Mouse (Mus musculus): ENCODE measurements at regions not wholly inside any gene's neighbourhood (a gene's known extent, or its start where the extent isn't known, plus 50 kb on each side); places are given as distances from the start of the nearest gene placed in this dataset.

- no peaks in the 10 kb centered on the region for H3K36me3 ChIP-seq (ENCODE audit: control insufficient read depth, insufficient read depth, low read length)
- 78% methylated on average over 2 of the region's 2 CpGs for WGBS
- no peak for TF ChIP-seq POLR2A (IDR thresholded peaks at IDR 0.05; ENCODE audit: extremely low read depth, insufficient read depth, low read length)
- no peak for TF ChIP-seq CTCF (IDR thresholded peaks at IDR 0.05; ENCODE audit: low read depth, low read length)
- no peak overlapping the region for H3K4me3 ChIP-seq (ENCODE audit: insufficient read depth, low read depth, low read length)
- H3K9ac ChIP-seq (ENCODE audit: low read depth, low read length) = no peak overlapping the region
- DNase-seq (ENCODE audit: extremely low read depth, low read depth, low spot score) = no peak
- no peaks in the 10 kb centered on the region for H3K4me1 ChIP-seq (ENCODE audit: control insufficient read depth, insufficient read depth, low read length)
- no peaks in the 10 kb centered on the region for H3K27me3 ChIP-seq (ENCODE audit: control insufficient read depth, insufficient read depth, low read length)
- H3K27ac ChIP-seq (replicated peaks; ENCODE audit: insufficient read depth, low read depth, low read length) = no peak overlapping the region
- no peaks in the 10 kb centered on the region for H3K79me2 ChIP-seq (ENCODE audit: control insufficient read depth, insufficient read depth, low read length)
Observed at GRCm38 (mm10) chr3:149496122-149496521, 505.8 kb upstream of the Adgrl2 start.

GRCm38 (mm10) chr3:149488147-149488546, 497.8 kb upstream of the Adgrl2 start:
- Histone ChIP-seq H3K27ac (replicated peaks; ENCODE audit: insufficient read depth, low read depth, low read length) (no peak overlapping the region), H3K9ac (ENCODE audit: low read depth, low read length) (no peak overlapping the region), H3K4me1 (ENCODE audit: control insufficient read depth, insufficient read depth, low read length) (no peaks in the 10 kb centered on the region), H3K79me2 (ENCODE audit: control insufficient read depth, insufficient read depth, low read length) (no peaks in the 10 kb centered on the region), H3K27me3 (ENCODE audit: control insufficient read depth, insufficient read depth, low read length) (no peaks in the 10 kb centered on the region), H3K4me3 (ENCODE audit: insufficient read depth, low read depth, low read length) (no peak overlapping the region), H3K36me3 (ENCODE audit: control insufficient read depth, insufficient read depth, low read length) (no peaks in the 10 kb centered on the region)
- WGBS = 90% methylated on average over 4 of the region's 4 CpGs
- no peak for TF ChIP-seq POLR2A (IDR thresholded peaks at IDR 0.05; ENCODE audit: extremely low read depth, insufficient read depth, low read length)
- TF ChIP-seq CTCF (IDR thresholded peaks at IDR 0.05; ENCODE audit: low read depth, low read length) = no peak
- DNase-seq (ENCODE audit: extremely low read depth, low read depth, low spot score) = no peak

DNA sequence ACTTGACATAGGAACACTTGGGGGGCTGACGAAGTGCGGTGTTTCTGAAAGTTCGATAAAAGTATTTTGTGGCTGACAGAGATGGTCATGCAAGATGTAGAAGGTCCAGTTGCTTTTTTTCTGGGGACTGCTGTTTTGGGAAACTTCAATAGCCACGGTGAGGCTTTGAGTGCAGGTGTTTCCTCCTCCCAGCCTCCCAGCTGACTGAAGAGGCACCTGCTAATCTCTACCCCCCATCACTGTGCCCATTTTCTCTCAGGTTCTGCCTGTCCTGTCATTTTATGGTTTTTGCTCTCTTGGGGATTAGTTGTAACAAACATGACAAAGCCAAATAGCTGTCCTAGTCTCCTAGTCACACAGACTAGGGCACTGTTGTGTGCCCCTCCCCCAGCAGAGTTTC, 495.1 kb upstream of the Adgrl2 start:
- no peak overlapping the region for H3K27ac ChIP-seq (replicated peaks; ENCODE audit: insufficient read depth, low read depth, low read length)
- no peak overlapping the region for H3K4me3 ChIP-seq (ENCODE audit: insufficient read depth, low read depth, low read length)
- H3K9ac ChIP-seq (ENCODE audit: low read depth, low read length) = no peak overlapping the region
- WGBS = 85% methylated on average over 4 of the region's 4 CpGs
- no peaks in the 10 kb centered on the region for H3K36me3 ChIP-seq (ENCODE audit: control insufficient read depth, insufficient read depth, low read length)
- H3K4me1 ChIP-seq (ENCODE audit: control insufficient read depth, insufficient read depth, low read length) = no peaks in the 10 kb centered on the region
- H3K27me3 ChIP-seq (ENCODE audit: control insufficient read depth, insufficient read depth, low read length) = no peaks in the 10 kb centered on the region
- no peak for TF ChIP-seq CTCF (IDR thresholded peaks at IDR 0.05; ENCODE audit: low read depth, low read length)
- no peak for DNase-seq (ENCODE audit: extremely low read depth, low read depth, low spot score)
- H3K79me2 ChIP-seq (ENCODE audit: control insufficient read depth, insufficient read depth, low read length) = no peaks in the 10 kb centered on the region

DNA sequence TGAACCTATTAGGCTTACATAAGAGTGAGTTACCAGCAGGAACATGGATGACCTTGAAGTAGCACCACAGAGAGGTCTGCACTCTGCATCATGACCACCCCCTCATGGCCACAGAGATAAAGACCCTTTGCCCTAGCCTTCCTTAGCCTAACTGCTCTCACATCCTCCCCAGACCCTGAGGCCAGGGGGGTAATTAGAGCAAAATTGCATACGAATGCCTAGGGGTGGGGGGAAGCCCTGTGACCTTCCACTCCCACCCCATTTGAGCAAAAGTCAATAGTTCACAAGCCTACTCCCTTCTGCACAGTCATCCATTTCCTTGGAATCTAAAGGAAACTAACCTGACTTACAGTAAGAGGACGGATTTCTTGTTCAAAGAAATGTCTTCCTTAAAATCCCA, 494.0 kb upstream of the Adgrl2 start:
- Histone ChIP-seq H3K27ac (replicated peaks; ENCODE audit: insufficient read depth, low read depth, low read length) (no peak overlapping the region), H3K79me2 (ENCODE audit: control insufficient read depth, insufficient read depth, low read length) (no peaks in the 10 kb centered on the region), H3K9ac (ENCODE audit: low read depth, low read length) (no peak overlapping the region), H3K27me3 (ENCODE audit: control insufficient read depth, insufficient read depth, low read length) (no peaks in the 10 kb centered on the region), H3K36me3 (ENCODE audit: control insufficient read depth, insufficient read depth, low read length) (no peaks in the 10 kb centered on the region), H3K4me1 (ENCODE audit: control insufficient read depth, insufficient read depth, low read length) (no peaks in the 10 kb centered on the region), H3K4me3 (ENCODE audit: insufficient read depth, low read depth, low read length) (no peak overlapping the region)
- 76% methylated on average over 2 of the region's 2 CpGs for WGBS
- DNase-seq (ENCODE audit: extremely low read depth, low read depth, low spot score) = no peak
- no peak for TF ChIP-seq CTCF (IDR thresholded peaks at IDR 0.05; ENCODE audit: low read depth, low read length)
- TF ChIP-seq POLR2A (IDR thresholded peaks at IDR 0.05; ENCODE audit: extremely low read depth, insufficient read depth, low read length) = no peak

GRCm38 (mm10) chr3:149476151-149476550, 485.8 kb upstream of the Adgrl2 start:
- no peak overlapping the region for H3K4me3 ChIP-seq (ENCODE audit: insufficient read depth, low read depth, low read length)
- TF ChIP-seq CTCF (IDR thresholded peaks at IDR 0.05; ENCODE audit: low read depth, low read length) = no peak
- TF ChIP-seq POLR2A (IDR thresholded peaks at IDR 0.05; ENCODE audit: extremely low read depth, insufficient read depth, low read length) = no peak
- H3K36me3 ChIP-seq (ENCODE audit: control insufficient read depth, insufficient read depth, low read length) = no peaks in the 10 kb centered on the region
- no peaks in the 10 kb centered on the region for H3K27me3 ChIP-seq (ENCODE audit: control insufficient read depth, insufficient read depth, low read length)
- no peaks in the 10 kb centered on the region for H3K79me2 ChIP-seq (ENCODE audit: control insufficient read depth, insufficient read depth, low read length)
- H3K4me1 ChIP-seq (ENCODE audit: control insufficient read depth, insufficient read depth, low read length) = no peaks in the 10 kb centered on the region; the same call in 1 of the 2 replicates
- H3K27ac ChIP-seq (replicated peaks; ENCODE audit: insufficient read depth, low read depth, low read length) = no peak overlapping the region
- H3K9ac ChIP-seq (ENCODE audit: low read depth, low read length) = no peak overlapping the region
- 81% methylated on average over 2 of the region's 2 CpGs for WGBS
- no peak for DNase-seq (ENCODE audit: extremely low read depth, low read depth, low spot score)

- WGBS = 93% methylated on average over 5 of the region's 5 CpGs
- Histone ChIP-seq H3K4me3 (ENCODE audit: insufficient read depth, low read depth, low read length) (no peak overlapping the region), H3K36me3 (ENCODE audit: control insufficient read depth, insufficient read depth, low read length) (no peaks in the 10 kb centered on the region), H3K9ac (ENCODE audit: low read depth, low read length) (no peak overlapping the region), H3K27me3 (ENCODE audit: control insufficient read depth, insufficient read depth, low read length) (no peaks in the 10 kb centered on the region), H3K27ac (replicated peaks; ENCODE audit: insufficient read depth, low read depth, low read length) (no peak overlapping the region), H3K4me1 (ENCODE audit: control insufficient read depth, insufficient read depth, low read length) (no peaks in the 10 kb centered on the region), H3K79me2 (ENCODE audit: control insufficient read depth, insufficient read depth, low read length) (no peaks in the 10 kb centered on the region)
- no peak for DNase-seq (ENCODE audit: extremely low read depth, low read depth, low spot score)
- TF ChIP-seq CTCF (IDR thresholded peaks at IDR 0.05; ENCODE audit: low read depth, low read length) (no peak), POLR2A (IDR thresholded peaks at IDR 0.05; ENCODE audit: extremely low read depth, insufficient read depth, low read length) (no peak)
Observed at GRCm38 (mm10) chr3:149466973-149467372, 476.6 kb upstream of the Adgrl2 start.
